Comparison of ENCODE assay signal across 17 mouse cellular contexts in genomic region chr16:91471481-91471880, GRCm38 (mm10).
"Had no signal": no experiment of that assay in that cellular context is flagged by ENCODE, and none has a peak within 500 bp of the region (broad histone marks: within the 10 kb centered on the region; RNA-seq: fewer than 3 reads in every experiment).

No protein-coding gene starts in this region.

- H3K4me3 ChIP-seq: left cerebral cortex, adult 2 months; lung, embryonic 15.5 days; midbrain, embryonic 10.5 days; midbrain, embryonic 13.5 days had no signal

- H3K4me2 ChIP-seq: lung, embryonic 15.5 days; midbrain, embryonic 13.5 days had no signal

- H3K9ac ChIP-seq: lung, embryonic 15.5 days; midbrain, embryonic 13.5 days had no signal

- ATAC-seq: inflammation-experienced regulatory T-cells, adult 6 months; intestine, embryonic 16.5 days; midbrain, embryonic 13.5 days; midbrain, embryonic 16.5 days had no signal

- H3K9me3 ChIP-seq: lung, embryonic 15.5 days; midbrain, embryonic 10.5 days; midbrain, embryonic 13.5 days had no signal

- H3K27ac ChIP-seq: kidney, postnatal 0 days; left cerebral cortex, adult 2 months; lung, embryonic 15.5 days; midbrain, embryonic 10.5 days; midbrain, embryonic 13.5 days; stomach, postnatal 0 days had no signal

- H3K36me3 ChIP-seq: lung, embryonic 15.5 days had no signal

- H3K27me3 ChIP-seq: lung, embryonic 15.5 days; midbrain, embryonic 13.5 days had no signal

- DNase-seq: kidney, adult 2 months; kidney, postnatal 36 days; layer of hippocampus, postnatal 36 days; lung, adult 18-20 months; lung, postnatal 10 days; lung, postnatal 4 days; thymus, adult 2 months; thymus, postnatal 14 days had no signal
